9 mouse cellular contexts compared by ENCODE assay signal in genomic region chr16:88851450-88851849, GRCm38 (mm10). TPM values are rescaled to one million over a fixed set of nuclear protein-coding genes. Genes with fewer than 3 reads are reported as not detected.
A peak's percentile ranks its signal among the peaks of the same experiment; 100 is the strongest.
DNase-seq lines count a peak whose midpoint lies in the region; ATAC-seq and TF ChIP-seq lines count a peak whose summit lies in the region.
"Had no signal": no experiment of that assay in that cellular context is flagged by ENCODE, and none has a peak within 500 bp of the region (broad histone marks: within the 10 kb centered on the region; RNA-seq: fewer than 3 reads in every experiment).

No protein-coding gene starts in this region.

- H3K36me3 ChIP-seq in forebrain, embryonic 12.5 days (replicated peaks) = no peaks in the 10 kb centered on the region
- H3K36me3 ChIP-seq in forebrain, embryonic 16.5 days (ENCODE audit: control insufficient read depth, insufficient read depth) = no peaks in the 10 kb centered on the region
- no peaks in the 10 kb centered on the region for H3K36me3 ChIP-seq in lung, postnatal 0 days (ENCODE audit: insufficient read depth, low read length)
- H3K36me3 ChIP-seq in heart, embryonic 11.5 days (ENCODE audit: control insufficient read depth, insufficient read depth, low read length) = no peaks in the 10 kb centered on the region

- no peak overlapping the region for H3K9ac ChIP-seq in forebrain, embryonic 12.5 days
- H3K9ac ChIP-seq in forebrain, embryonic 16.5 days (replicated peaks; ENCODE audit: low read depth, low read length) = no peak overlapping the region
- no peak overlapping the region for H3K9ac ChIP-seq in lung, postnatal 0 days (replicated peaks; ENCODE audit: low read depth)
- no peak overlapping the region for H3K9ac ChIP-seq in heart, embryonic 11.5 days (ENCODE audit: low read depth, low read length)

- H3K4me3 ChIP-seq in forebrain, embryonic 12.5 days (replicated peaks) = no peak overlapping the region
- H3K4me3 ChIP-seq in forebrain, embryonic 16.5 days (replicated peaks; ENCODE audit: low read length) = no peak overlapping the region
- H3K4me3 ChIP-seq in lung, postnatal 0 days (ENCODE audit: low read depth, low read length) = no peak overlapping the region
- no peak overlapping the region for H3K4me3 ChIP-seq in lung, adult 2 months (replicated peaks; ENCODE audit: extremely low read depth, low read depth, low read length)
- H3K4me3 ChIP-seq in heart, embryonic 11.5 days (ENCODE audit: low read depth, low read length) = no peak overlapping the region

- no peaks in the 10 kb centered on the region for H3K27me3 ChIP-seq in forebrain, embryonic 12.5 days
- no peaks in the 10 kb centered on the region for H3K27me3 ChIP-seq in forebrain, embryonic 16.5 days (replicated peaks; ENCODE audit: control insufficient read depth, insufficient read depth, low read length)
- no peaks in the 10 kb centered on the region for H3K27me3 ChIP-seq in lung, postnatal 0 days (replicated peaks; ENCODE audit: insufficient read depth, low read length)
- no peaks in the 10 kb centered on the region for H3K27me3 ChIP-seq in heart, embryonic 11.5 days (ENCODE audit: control insufficient read depth, insufficient read depth, low read length)

- no peak overlapping the region for H3K27ac ChIP-seq in forebrain, embryonic 12.5 days
- H3K27ac ChIP-seq in forebrain, embryonic 16.5 days (ENCODE audit: low read length) = no peak overlapping the region
- no peak overlapping the region for H3K27ac ChIP-seq in lung, postnatal 0 days (ENCODE audit: low read length)
- no peak overlapping the region for H3K27ac ChIP-seq in heart, embryonic 11.5 days (ENCODE audit: low read depth, low read length)

- H3K4me2 ChIP-seq in forebrain, embryonic 12.5 days = no peak overlapping the region
- H3K4me2 ChIP-seq in forebrain, embryonic 16.5 days (ENCODE audit: low read length) = no peak overlapping the region
- H3K4me2 ChIP-seq in lung, postnatal 0 days (replicated peaks; ENCODE audit: low read depth, low read length) = no peak overlapping the region
- no peak overlapping the region for H3K4me2 ChIP-seq in heart, embryonic 11.5 days

- no peak for TF ChIP-seq POLR2A in lung, adult 2 months (IDR thresholded peaks at IDR 0.05; ENCODE audit: borderline replicate concordance, extremely low read depth, low read depth, low read length)

- H3K9me3 ChIP-seq in forebrain, embryonic 12.5 days = no peaks in the 10 kb centered on the region
- H3K9me3 ChIP-seq in forebrain, embryonic 16.5 days (ENCODE audit: control insufficient read depth, low read length) = no peaks in the 10 kb centered on the region
- no peaks in the 10 kb centered on the region for H3K9me3 ChIP-seq in lung, postnatal 0 days (ENCODE audit: low read length)
- no peaks in the 10 kb centered on the region for H3K9me3 ChIP-seq in heart, embryonic 11.5 days (replicated peaks; ENCODE audit: control insufficient read depth, low read length)

- DNase-seq in lung, postnatal 0 days (ENCODE audit: low spot score) = peak; percentile 18
- DNase-seq in lung, adult 2 months = no peak
- peak; percentile 33 for DNase-seq in adipocyte (ENCODE audit: low spot score)
- peak; percentile 23 for DNase-seq in kidney, postnatal 14 days
- DNase-seq in layer of hippocampus, adult 9-11 months = no peak

- no peak for TF ChIP-seq EP300 in lung, postnatal 0 days (IDR thresholded peaks at IDR 0.05)

- no peaks in the 10 kb centered on the region for H3K4me1 ChIP-seq in forebrain, embryonic 12.5 days
- H3K4me1 ChIP-seq in forebrain, embryonic 16.5 days (replicated peaks; ENCODE audit: control insufficient read depth, insufficient read depth, low read length) = no peaks in the 10 kb centered on the region
- H3K4me1 ChIP-seq in lung, postnatal 0 days (ENCODE audit: insufficient read depth, low read depth, low read length) = no peaks in the 10 kb centered on the region
- no peaks in the 10 kb centered on the region for H3K4me1 ChIP-seq in lung, adult 2 months (ENCODE audit: control insufficient read depth, insufficient read depth, low read length)
- no peaks in the 10 kb centered on the region for H3K4me1 ChIP-seq in heart, embryonic 11.5 days (ENCODE audit: control insufficient read depth, insufficient read depth, low read length)

- WGBS in forebrain, embryonic 12.5 days = 11% methylated on average over 5 of the region's 5 CpGs
- WGBS in forebrain, embryonic 16.5 days = 15% methylated on average over 5 of the region's 5 CpGs
- 10% methylated on average over 5 of the region's 5 CpGs for WGBS in lung, postnatal 0 days
- 12% methylated on average over 5 of the region's 5 CpGs for WGBS in lung, adult 2 months
- WGBS in heart, embryonic 11.5 days (ENCODE audit: insufficient replicate concordance) = 14% methylated on average over 5 of the region's 5 CpGs

- peak; percentile 72 for TF ChIP-seq CTCF in lung, postnatal 0 days (IDR thresholded peaks at IDR 0.05)
- TF ChIP-seq CTCF in lung, adult 2 months (IDR thresholded peaks at IDR 0.05; ENCODE audit: insufficient read depth, low read length) = no peak

- ATAC-seq in forebrain, embryonic 12.5 days (ENCODE audit: low FRiP score) = peak; percentile 49; the same call in 1 of the 2 replicates
- ATAC-seq in forebrain, embryonic 16.5 days = no peak
- no peak for ATAC-seq in lung, postnatal 0 days
- no peak for ATAC-seq in heart, embryonic 11.5 days (replicated peaks; ENCODE audit: insufficient number of reproducible peaks, low FRiP score, low TSS enrichment)

RNA-seq across cellular contexts. Expression of gene Krtap19-1, which starts 17.8 kb away (rescaled TPM):
- polyA plus RNA-seq in forebrain, embryonic 12.5 days (2016; fragmentation: Nextera tagmentation; extraction: Ambion mirVana) = not detected in 2 replicates
- not detected in 2 replicates for polyA plus RNA-seq in forebrain, embryonic 16.5 days (2015; fragmentation: Nextera tagmentation; extraction: Ambion mirVana)
- polyA plus RNA-seq in lung, postnatal 0 days (2015; fragmentation: Nextera tagmentation; extraction: Ambion mirVana) = not detected in 2 replicates
- not detected in 2 replicates for polyA plus RNA-seq in lung, adult 2 months (2012; rRNA removed)
- not detected in 2 replicates for polyA plus RNA-seq in heart, embryonic 11.5 days (2014; fragmentation: Nextera tagmentation; extraction: Ambion mirVana)
- polyA plus RNA-seq: large intestine, adult 2 months had no signal

RNA-seq across cellular contexts. Expression of gene Krtap19-2, which starts 22.6 kb away (rescaled TPM):
- polyA plus RNA-seq in forebrain, embryonic 12.5 days (2016; fragmentation: Nextera tagmentation; extraction: Ambion mirVana) = not detected in 2 replicates
- not detected in 2 replicates for polyA plus RNA-seq in forebrain, embryonic 16.5 days (2015; fragmentation: Nextera tagmentation; extraction: Ambion mirVana)
- not detected in 2 replicates for polyA plus RNA-seq in lung, postnatal 0 days (2015; fragmentation: Nextera tagmentation; extraction: Ambion mirVana)
- not detected in 2 replicates for polyA plus RNA-seq in lung, adult 2 months (2012; rRNA removed)
- polyA plus RNA-seq in heart, embryonic 11.5 days (2014; fragmentation: Nextera tagmentation; extraction: Ambion mirVana) = not detected in 2 replicates
- polyA plus RNA-seq: large intestine, adult 2 months had no signal

RNA-seq across cellular contexts. Expression of gene Krtap14, which starts 25.5 kb away (rescaled TPM):
- not detected in 2 replicates for polyA plus RNA-seq in forebrain, embryonic 12.5 days (2016; fragmentation: Nextera tagmentation; extraction: Ambion mirVana)
- not detected in 2 replicates for polyA plus RNA-seq in forebrain, embryonic 16.5 days (2015; fragmentation: Nextera tagmentation; extraction: Ambion mirVana)
- not detected in 2 replicates for polyA plus RNA-seq in lung, postnatal 0 days (2015; fragmentation: Nextera tagmentation; extraction: Ambion mirVana)
- not detected in 2 replicates for polyA plus RNA-seq in lung, adult 2 months (2012; rRNA removed)
- polyA plus RNA-seq in heart, embryonic 11.5 days (2014; fragmentation: Nextera tagmentation; extraction: Ambion mirVana) = not detected in 2 replicates
- polyA plus RNA-seq: large intestine, adult 2 months had no signal

RNA-seq across cellular contexts. Expression of gene Krtap19-3, which starts 26.4 kb away (rescaled TPM):
- not detected in 2 replicates for polyA plus RNA-seq in forebrain, embryonic 12.5 days (2016; fragmentation: Nextera tagmentation; extraction: Ambion mirVana)
- polyA plus RNA-seq in forebrain, embryonic 16.5 days (2015; fragmentation: Nextera tagmentation; extraction: Ambion mirVana) = not detected in 2 replicates
- not detected in 2 replicates for polyA plus RNA-seq in lung, postnatal 0 days (2015; fragmentation: Nextera tagmentation; extraction: Ambion mirVana)
- not detected in 2 replicates for polyA plus RNA-seq in lung, adult 2 months (2012; rRNA removed)
- polyA plus RNA-seq in heart, embryonic 11.5 days (2014; fragmentation: Nextera tagmentation; extraction: Ambion mirVana) = not detected in 2 replicates
- polyA plus RNA-seq: large intestine, adult 2 months had no signal

RNA-seq across cellular contexts. Expression of gene Krtap15, which starts 31.4 kb away (rescaled TPM):
- polyA plus RNA-seq in forebrain, embryonic 12.5 days (2016; fragmentation: Nextera tagmentation; extraction: Ambion mirVana) = not detected in 2 replicates
- not detected in 2 replicates for polyA plus RNA-seq in forebrain, embryonic 16.5 days (2015; fragmentation: Nextera tagmentation; extraction: Ambion mirVana)
- polyA plus RNA-seq in lung, postnatal 0 days (2015; fragmentation: Nextera tagmentation; extraction: Ambion mirVana) = not detected in 2 replicates
- not detected in 2 replicates for polyA plus RNA-seq in lung, adult 2 months (2012; rRNA removed)
- polyA plus RNA-seq in heart, embryonic 11.5 days (2014; fragmentation: Nextera tagmentation; extraction: Ambion mirVana) = not detected in 2 replicates
- polyA plus RNA-seq: large intestine, adult 2 months had no signal

Comparison
In these comparisons a context has a peak if more than half of its experiments do, and no peak if none do; other contexts are left out.
1. DNase-seq: peak in lung, postnatal 0 days (single experiment), adipocyte (single experiment) and kidney, postnatal 14 days (single experiment); none in lung, adult 2 months (single experiment) and layer of hippocampus, adult 9-11 months (single experiment).